Mouse (Mus musculus) midbrain, embryonic 16.5 days (tissue): ENCODE measurements at regions not wholly inside any gene's neighbourhood (a gene's known extent, or its start where the extent isn't known, plus 50 kb on each side); places are given as distances from the start of the nearest gene placed in this dataset.
A peak's percentile ranks its signal among the peaks of the same experiment; 100 is the strongest.

ENCODE experiments used
- ATAC-seq: fragments of 200-750 bp; cut with Nextera tagmentation; 2 replicates; pipeline ENCODE4 v1.8.0; 2017; ENCODE audit warnings: moderate TSS enrichment
- H3K27ac ChIP-seq: fragments of 300-500 bp; sonication (generic); 2 replicates; pipeline ENCODE4 v1.5.1; 2014; ENCODE audit warnings: mild to moderate bottlenecking, low read length, mixed read lengths
- H3K27me3 ChIP-seq: fragments of 300-500 bp; sonication (generic); 2 replicates; pipeline ENCODE4 v1.6.1; 2014; ENCODE audit warnings: low read depth, low read length, mixed read lengths; ENCODE audit not compliant: control insufficient read depth, insufficient read depth
- H3K36me3 ChIP-seq: fragments of 300-500 bp; sonication (generic); 2 replicates; pipeline ENCODE4 v1.6.1; 2014; ENCODE audit warnings: mild to moderate bottlenecking, low read length, moderate library complexity, mixed read lengths; ENCODE audit not compliant: control insufficient read depth, insufficient read depth
- H3K4me1 ChIP-seq: fragments of 300-500 bp; sonication (generic); 2 replicates; pipeline ENCODE4 v1.6.1; 2014; ENCODE audit warnings: mild to moderate bottlenecking, low read length, mixed read lengths; ENCODE audit not compliant: control insufficient read depth, insufficient read depth
- H3K4me2 ChIP-seq: fragments of 300-500 bp; sonication (generic); 2 replicates; pipeline ENCODE4 v1.6.1; 2014; ENCODE audit warnings: mild to moderate bottlenecking, low read length, mixed read lengths
- H3K4me3 ChIP-seq: fragments of 300-500 bp; sonication (generic); 2 replicates; pipeline ENCODE4 v1.5.1; 2014; ENCODE audit warnings: low read depth, mild to moderate bottlenecking, low read length, moderate library complexity, mixed read lengths
- H3K9ac ChIP-seq: fragments of 300-500 bp; sonication (generic); 2 replicates; pipeline ENCODE4 v1.6.1; 2014; ENCODE audit warnings: low read depth, low read length, mixed read lengths
- H3K9me3 ChIP-seq: fragments of 300-500 bp; sonication (generic); replicated peaks from 2 replicates; pipeline ENCODE4 v1.6.1; 2014; ENCODE audit warnings: mild to moderate bottlenecking, low read length, mixed read lengths; ENCODE audit not compliant: control insufficient read depth, poor library complexity, severe bottlenecking
- WGBS: fragments of 180-500 bp; shearing (Covaris S2); extraction: QIAGEN DNeasy Blood & Tissue Kit; methylation state at CpG from one replicate; pipeline ENCODE4 v1.1.7; 2014; 5-methylcytosine and 5-hydroxymethylcytosine counted together

- ATAC-seq = no peak
- Histone ChIP-seq H3K27me3 (no peaks in the 10 kb centered on the region), H3K4me2 (no peak overlapping the region)
Measured at GRCm38 (mm10) chr11:32136066-32136465, 64.0 kb downstream of the Il9r start.

GRCm38 (mm10) chr11:32133996-32134395 is 66.1 kb downstream of the Il9r start:
- peaks cover 15% of the 10 kb centered on the region for H3K4me1 ChIP-seq
- H3K9me3 ChIP-seq = no peaks in the 10 kb centered on the region
- H3K9ac ChIP-seq = no peak overlapping the region
- ATAC-seq = no peak
- WGBS = 82% methylated on average over 7 of the region's 7 CpGs
- no peak overlapping the region for H3K4me3 ChIP-seq
- H3K4me2 ChIP-seq = no peak overlapping the region
- H3K27ac ChIP-seq = no peak overlapping the region
- no peaks in the 10 kb centered on the region for H3K27me3 ChIP-seq
- no peaks in the 10 kb centered on the region for H3K36me3 ChIP-seq

More at GRCm38 (mm10) chr11:32136066-32136465, 64.0 kb downstream of the Il9r start:
- H3K4me3 ChIP-seq = no peak overlapping the region
- H3K27ac ChIP-seq = no peak overlapping the region
- WGBS = 57% methylated on average over 5 of the region's 5 CpGs
- peaks cover 15% of the 10 kb centered on the region for H3K4me1 ChIP-seq
- no peaks in the 10 kb centered on the region for H3K9me3 ChIP-seq
- no peaks in the 10 kb centered on the region for H3K36me3 ChIP-seq
- no peak overlapping the region for H3K9ac ChIP-seq

- H3K36me3 ChIP-seq = no peaks in the 10 kb centered on the region
- no peaks in the 10 kb centered on the region for H3K27me3 ChIP-seq
- no peak overlapping the region for H3K27ac ChIP-seq
- no peak overlapping the region for H3K4me3 ChIP-seq
- no peaks in the 10 kb centered on the region for H3K9me3 ChIP-seq
- 78% methylated on average over 3 of the region's 3 CpGs for WGBS
- H3K4me2 ChIP-seq = no peak overlapping the region
- H3K4me1 ChIP-seq = peaks cover 11% of the 10 kb centered on the region
- no peak for ATAC-seq
- no peak overlapping the region for H3K9ac ChIP-seq
Measured at GRCm38 (mm10) chr11:32132008-32132615, 68.0 kb downstream of the Il9r start.

DNA sequence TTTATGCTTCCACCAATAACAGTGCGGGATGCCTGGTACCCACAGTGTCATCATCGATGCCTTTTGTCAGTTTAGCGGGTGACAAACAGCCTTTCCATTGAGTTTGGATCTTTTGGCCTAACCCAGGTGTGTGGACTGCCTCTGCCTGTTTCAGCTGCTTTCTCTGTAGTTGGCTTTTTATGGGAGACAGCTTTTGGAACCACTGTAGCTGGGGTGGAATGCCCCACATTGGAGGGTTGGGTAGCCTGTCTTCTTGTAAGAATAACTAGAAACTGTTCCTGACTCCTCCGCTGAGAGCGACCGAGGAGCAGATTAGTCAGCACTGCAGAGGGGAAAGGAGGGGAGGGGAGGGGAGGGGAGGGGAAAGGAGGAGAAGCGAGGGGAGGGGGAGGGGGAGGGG is 71.5 kb downstream of the Il9r start:
- Histone ChIP-seq H3K4me1 (peaks cover 16% of the 10 kb centered on the region), H3K4me2 (no peak overlapping the region), H3K36me3 (no peaks in the 10 kb centered on the region), H3K4me3 (no peak overlapping the region), H3K9ac (no peak overlapping the region), H3K27ac (peak overlapping the region; percentile 80), H3K27me3 (no peaks in the 10 kb centered on the region), H3K9me3 (no peaks in the 10 kb centered on the region)
- 49% methylated on average over 7 of the region's 7 CpGs for WGBS
- ATAC-seq = no peak

DNA sequence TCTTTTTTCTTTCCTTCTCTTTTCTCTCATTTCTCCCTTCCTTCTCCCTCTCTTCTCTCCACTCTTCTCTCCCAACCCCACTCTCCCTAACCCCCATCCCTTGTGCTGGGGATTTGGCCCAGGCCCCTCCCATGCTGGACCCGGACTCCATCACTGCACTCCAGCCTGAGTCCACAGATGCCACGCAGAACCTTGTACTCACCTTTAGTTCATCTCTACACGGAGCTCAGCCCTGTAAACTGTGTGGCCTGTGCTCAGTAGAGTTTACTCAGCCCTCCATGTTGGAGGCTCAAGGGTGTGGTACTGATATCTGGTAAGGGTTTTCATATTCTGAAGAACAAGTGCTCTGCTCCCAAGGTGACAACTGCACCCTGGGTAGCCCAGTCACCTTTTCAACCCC is 72.1 kb downstream of the Il9r start:
- no peak overlapping the region for H3K4me2 ChIP-seq
- H3K27me3 ChIP-seq = no peaks in the 10 kb centered on the region
- no peak overlapping the region for H3K9ac ChIP-seq
- 69% methylated on average over 3 of the region's 3 CpGs for WGBS
- peak; percentile 66; the same call in 1 of the 2 replicates for ATAC-seq
- H3K4me3 ChIP-seq = no peak overlapping the region
- peak overlapping the region; percentile 80 for H3K27ac ChIP-seq
- peaks cover 16% of the 10 kb centered on the region for H3K4me1 ChIP-seq
- H3K36me3 ChIP-seq = no peaks in the 10 kb centered on the region
- H3K9me3 ChIP-seq = no peaks in the 10 kb centered on the region

- peak; percentile 65; the same call in 1 of the 2 replicates for ATAC-seq
- Histone ChIP-seq H3K4me3 (no peak overlapping the region), H3K9ac (no peak overlapping the region), H3K36me3 (no peaks in the 10 kb centered on the region), H3K27ac (peak overlapping the region; percentile 80), H3K27me3 (no peaks in the 10 kb centered on the region), H3K4me2 (no peak overlapping the region), H3K4me1 (peaks cover 16% of the 10 kb centered on the region), H3K9me3 (no peaks in the 10 kb centered on the region)
- WGBS = 41% methylated on average over 7 of the region's 7 CpGs
Measured at GRCm38 (mm10) chr11:32127401-32127817, 72.7 kb downstream of the Il9r start.

- H3K27ac ChIP-seq = peak overlapping the region; percentile 80
- ATAC-seq = peak; percentile 20; the same call in 1 of the 2 replicates
Measured at GRCm38 (mm10) chr11:32126786-32127185, 73.3 kb downstream of the Il9r start.

DNA sequence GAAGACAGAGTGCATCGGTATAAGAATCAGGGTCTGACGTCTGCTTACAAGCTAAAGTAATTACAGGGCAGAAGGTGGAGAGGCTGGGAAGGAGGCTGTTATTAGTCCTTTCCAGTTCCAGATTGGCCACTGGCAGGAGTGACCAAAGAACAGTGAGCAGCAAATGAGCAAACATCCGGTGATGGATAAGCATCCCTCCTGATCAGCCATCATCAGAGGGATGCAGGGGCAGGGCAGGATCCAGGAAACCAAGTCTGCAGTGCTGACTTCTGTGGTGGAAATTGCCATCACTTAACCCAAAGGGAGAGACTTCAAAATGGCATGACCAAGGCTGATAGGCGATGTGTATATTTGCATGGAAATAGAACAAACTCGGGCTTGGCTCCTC is 73.8 kb downstream of the Il9r start:
- H3K9ac ChIP-seq = no peak overlapping the region
- no peak for ATAC-seq
- H3K27me3 ChIP-seq = no peaks in the 10 kb centered on the region
- H3K4me1 ChIP-seq = peaks cover 16% of the 10 kb centered on the region
- no peaks in the 10 kb centered on the region for H3K9me3 ChIP-seq
- peak overlapping the region; percentile 80 for H3K27ac ChIP-seq
- 55% methylated on average over 5 of the region's 5 CpGs for WGBS
- H3K4me3 ChIP-seq = no peak overlapping the region
- no peak overlapping the region for H3K4me2 ChIP-seq
- H3K36me3 ChIP-seq = no peaks in the 10 kb centered on the region

More at GRCm38 (mm10) chr11:32126786-32127185, 73.3 kb downstream of the Il9r start:
- H3K36me3 ChIP-seq = no peaks in the 10 kb centered on the region
- no peaks in the 10 kb centered on the region for H3K27me3 ChIP-seq
- WGBS = 100% methylated on average over 1 of the region's 1 CpGs
- no peak overlapping the region for H3K4me3 ChIP-seq
- H3K9ac ChIP-seq = no peak overlapping the region
- no peaks in the 10 kb centered on the region for H3K9me3 ChIP-seq
- H3K4me2 ChIP-seq = no peak overlapping the region
- H3K4me1 ChIP-seq = peaks cover 16% of the 10 kb centered on the region

DNA sequence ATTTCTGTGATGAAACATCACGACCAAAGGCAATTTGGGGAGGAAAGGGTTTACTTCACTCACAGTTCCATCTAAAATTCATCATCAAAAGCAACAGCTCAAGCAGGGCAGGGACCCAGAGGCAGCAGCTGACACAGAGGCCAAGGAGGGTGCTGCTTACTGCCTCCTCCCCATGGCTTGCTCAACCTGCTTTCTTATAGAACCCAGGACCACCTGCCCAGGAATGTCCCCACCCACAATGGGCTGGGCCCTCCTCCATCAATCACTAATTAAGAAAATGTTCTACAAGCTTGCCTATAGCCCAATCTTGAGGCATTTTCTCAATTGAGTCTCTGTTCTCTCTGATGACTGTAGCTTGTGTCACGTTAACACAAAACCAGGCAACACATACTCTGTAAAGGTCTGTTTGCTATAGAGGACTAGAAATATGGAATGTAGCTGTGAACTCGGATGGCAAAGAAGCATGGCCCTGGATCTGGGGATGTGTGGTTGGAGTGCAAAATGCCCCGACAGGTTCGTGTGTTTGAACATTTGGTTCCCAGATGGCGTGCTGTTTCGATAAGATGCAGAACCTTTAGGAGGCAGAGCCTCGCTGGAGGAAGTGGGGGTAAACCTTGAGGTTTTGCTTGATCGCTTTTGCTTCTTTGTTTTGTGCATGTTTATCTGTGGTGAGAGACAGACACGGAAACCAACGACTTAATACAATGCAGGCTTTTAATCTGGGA is 74.3 kb downstream of the Il9r start:
- 66% methylated on average over 11 of the region's 11 CpGs for WGBS
- H3K27ac ChIP-seq = peak overlapping the region; percentile 80; the same call in 1 of the 2 replicates
- H3K27me3 ChIP-seq = no peaks in the 10 kb centered on the region

More for the DNA sequence above, 74.3 kb downstream of the Il9r start:
- no peaks in the 10 kb centered on the region for H3K9me3 ChIP-seq
- H3K9ac ChIP-seq = no peak overlapping the region
- H3K4me2 ChIP-seq = no peak overlapping the region
- H3K4me3 ChIP-seq = no peak overlapping the region
- ATAC-seq = no peak
- H3K36me3 ChIP-seq = no peaks in the 10 kb centered on the region
- peaks cover 16% of the 10 kb centered on the region for H3K4me1 ChIP-seq
